Mouse (Mus musculus): ENCODE data around the gene Map3k12. TPM values are rescaled to one million over a fixed set of nuclear protein-coding genes. Genes with fewer than 3 reads are reported as not detected.

Map3k12 gene
- polyA plus RNA-seq, 1 experiment from 2014 or later = 14.3 TPM

Other genes starting within 250 kb of the Map3k12 start
- gene Gm9918, start 246.5 kb downstream of the Map3k12 start, polyA plus RNA-seq (2014; fragmentation: Nextera tagmentation; extraction: Ambion mirVana) = 0.88 and 1.1 TPM in 2 replicates
- 58.5 and 62.8 TPM in 2 replicates for gene Mfsd5, start 237.6 kb downstream of the Map3k12 start, polyA plus RNA-seq (2014; fragmentation: Nextera tagmentation; extraction: Ambion mirVana)
- gene Espl1, start 220.8 kb downstream of the Map3k12 start, polyA plus RNA-seq (2014; fragmentation: Nextera tagmentation; extraction: Ambion mirVana) = 43.3 and 46.9 TPM in 2 replicates
- 463 and 490 TPM in 2 replicates for gene Pfdn5, start 190.9 kb downstream of the Map3k12 start, polyA plus RNA-seq (2014; fragmentation: Nextera tagmentation; extraction: Ambion mirVana)
- 122 and 133 TPM in 2 replicates for gene Myg1, start 185.4 kb downstream of the Map3k12 start, polyA plus RNA-seq (2014; fragmentation: Nextera tagmentation; extraction: Ambion mirVana)
- 115 and 116 TPM in 2 replicates for gene Aaas, start 166.3 kb downstream of the Map3k12 start, polyA plus RNA-seq (2014; fragmentation: Nextera tagmentation; extraction: Ambion mirVana)
- 1.7 and 2.3 TPM in 2 replicates for gene Sp7, start 149.9 kb downstream of the Map3k12 start, polyA plus RNA-seq (2014; fragmentation: Nextera tagmentation; extraction: Ambion mirVana)
- gene Sp1, start 110.9 kb downstream of the Map3k12 start, polyA plus RNA-seq (2014; fragmentation: Nextera tagmentation; extraction: Ambion mirVana) = 11.8 and 13.3 TPM in 2 replicates
- gene Amhr2, start 71.7 kb downstream of the Map3k12 start, polyA plus RNA-seq (2014; fragmentation: Nextera tagmentation; extraction: Ambion mirVana) = not detected in 2 replicates
- 79.5 and 80.9 TPM in 2 replicates for gene Prr13, start 58.0 kb downstream of the Map3k12 start, polyA plus RNA-seq (2014; fragmentation: Nextera tagmentation; extraction: Ambion mirVana)
- 284 and 287 TPM in 2 replicates for gene Pcbp2, start 46.5 kb downstream of the Map3k12 start, polyA plus RNA-seq (2014; fragmentation: Nextera tagmentation; extraction: Ambion mirVana)
- 6.1 TPM in 1 of 2 replicates, not detected in the other for gene Gm10337, start 13.3 kb downstream of the Map3k12 start, polyA plus RNA-seq (2014; fragmentation: Nextera tagmentation; extraction: Ambion mirVana)
- 109 and 110 TPM in 2 replicates for gene Tarbp2, start 1.1 kb upstream of the Map3k12 start, polyA plus RNA-seq (2014; fragmentation: Nextera tagmentation; extraction: Ambion mirVana)
- 1.6 and 2.2 TPM in 2 replicates for gene Npff, start 7.9 kb upstream of the Map3k12 start, polyA plus RNA-seq (2014; fragmentation: Nextera tagmentation; extraction: Ambion mirVana)
- not detected in 2 replicates for gene Gm28047, start 108.0 kb upstream of the Map3k12 start, polyA plus RNA-seq (2014; fragmentation: Nextera tagmentation; extraction: Ambion mirVana)
- gene Atf7, start 108.4 kb upstream of the Map3k12 start, polyA plus RNA-seq (2014; fragmentation: Nextera tagmentation; extraction: Ambion mirVana) = 19.7 and 22.4 TPM in 2 replicates
- 63.9 and 73.3 TPM in 2 replicates for gene Atp5g2, start 155.3 kb upstream of the Map3k12 start, polyA plus RNA-seq (2014; fragmentation: Nextera tagmentation; extraction: Ambion mirVana)
- 34.4 and 36.4 TPM in 2 replicates for gene Calcoco1, start 205.1 kb upstream of the Map3k12 start, polyA plus RNA-seq (2014; fragmentation: Nextera tagmentation; extraction: Ambion mirVana)